Mouse (Mus musculus) forebrain, postnatal 0 days (tissue): ENCODE data around the gene Sema4d. TPM values are rescaled to one million over a fixed set of nuclear protein-coding genes. Genes with fewer than 3 reads are reported as not detected.
A peak's percentile ranks its signal among the peaks of the same experiment; 100 is the strongest.

Source experiments
- ATAC-seq: fragments of 200-750 bp; cut with Nextera tagmentation; 2 replicates; pipeline ENCODE4 v1.8.0; 2017; ENCODE audit warnings: mild to moderate bottlenecking, moderate library complexity
- DNase-seq: peaks from one replicate; pipeline ENCODE4 v3.0.0-alpha.2; 2015
- H3K27ac ChIP-seq: fragments of 300-500 bp; sonication (generic); 2 replicates; pipeline ENCODE4 v1.5.1; 2014; ENCODE audit warnings: low read depth, mild to moderate bottlenecking, antibody characterized with exemption, low read length, moderate library complexity, mixed read lengths
- H3K27me3 ChIP-seq: fragments of 300-500 bp; sonication (generic); 2 replicates; pipeline ENCODE4 v1.6.1; 2014; ENCODE audit warnings: mild to moderate bottlenecking, low read length, mixed read lengths; ENCODE audit not compliant: insufficient read depth
- H3K36me3 ChIP-seq: fragments of 300-500 bp; sonication (generic); 2 replicates; pipeline ENCODE4 v1.6.1; 2014; ENCODE audit warnings: mild to moderate bottlenecking, moderate library complexity; ENCODE audit not compliant: insufficient read depth
- H3K4me1 ChIP-seq: fragments of 300-500 bp; sonication (generic); 2 replicates; pipeline ENCODE4 v1.6.1; 2014; ENCODE audit warnings: antibody characterized with exemption; ENCODE audit not compliant: insufficient read depth
- H3K4me2 ChIP-seq: fragments of 300-500 bp; sonication (generic); 2 replicates; pipeline ENCODE4 v1.6.1; 2014; ENCODE audit warnings: low read depth, mild to moderate bottlenecking, moderate library complexity
- H3K4me3 ChIP-seq: fragments of 300-500 bp; sonication (generic); 2 replicates; pipeline ENCODE4 v1.5.1; 2014; ENCODE audit warnings: low read depth, low read length, mixed read lengths
- H3K9ac ChIP-seq: fragments of 300-500 bp; sonication (generic); 2 replicates; pipeline ENCODE4 v1.6.1; 2014; ENCODE audit warnings: mild to moderate bottlenecking
- H3K9me3 ChIP-seq: fragments of 300-500 bp; sonication (generic); 2 replicates; pipeline ENCODE4 v1.6.1; 2016; ENCODE audit warnings: low read length
- CTCF ChIP-seq: sonication (generic); IDR thresholded peaks from 2 replicates; pipeline ENCODE4 v1.5.1; 2016; ENCODE audit warnings: antibody characterized with exemption, control low read depth, low read depth
- WGBS: fragments of 180-500 bp; shearing (Covaris S2); extraction: QIAGEN DNeasy Blood & Tissue Kit; methylation state at CpG from one replicate; pipeline ENCODE4 v1.1.7; 2014; 5-methylcytosine and 5-hydroxymethylcytosine counted together
- polyA plus RNA-seq: library from polyadenylated mRNA; unstranded; fragments of >200 nt; fragmentation: Nextera tagmentation; extraction: Ambion mirVana; gene quantifications from 2 replicates; pipeline ENCODE4 v1.2.1, GENCODE M21; 2015
- total RNA-seq: library from RNA; depleted of rRNA; stranded (reverse); fragments of >200 nt; gene quantifications from 2 replicates; pipeline ENCODE4 v1.2.3, GENCODE M21; 2014

Gene Sema4d
- total and polyA plus RNA-seq, 2 experiments from 2014 or later, result 14.2 to 16.5 TPM

DNA sequence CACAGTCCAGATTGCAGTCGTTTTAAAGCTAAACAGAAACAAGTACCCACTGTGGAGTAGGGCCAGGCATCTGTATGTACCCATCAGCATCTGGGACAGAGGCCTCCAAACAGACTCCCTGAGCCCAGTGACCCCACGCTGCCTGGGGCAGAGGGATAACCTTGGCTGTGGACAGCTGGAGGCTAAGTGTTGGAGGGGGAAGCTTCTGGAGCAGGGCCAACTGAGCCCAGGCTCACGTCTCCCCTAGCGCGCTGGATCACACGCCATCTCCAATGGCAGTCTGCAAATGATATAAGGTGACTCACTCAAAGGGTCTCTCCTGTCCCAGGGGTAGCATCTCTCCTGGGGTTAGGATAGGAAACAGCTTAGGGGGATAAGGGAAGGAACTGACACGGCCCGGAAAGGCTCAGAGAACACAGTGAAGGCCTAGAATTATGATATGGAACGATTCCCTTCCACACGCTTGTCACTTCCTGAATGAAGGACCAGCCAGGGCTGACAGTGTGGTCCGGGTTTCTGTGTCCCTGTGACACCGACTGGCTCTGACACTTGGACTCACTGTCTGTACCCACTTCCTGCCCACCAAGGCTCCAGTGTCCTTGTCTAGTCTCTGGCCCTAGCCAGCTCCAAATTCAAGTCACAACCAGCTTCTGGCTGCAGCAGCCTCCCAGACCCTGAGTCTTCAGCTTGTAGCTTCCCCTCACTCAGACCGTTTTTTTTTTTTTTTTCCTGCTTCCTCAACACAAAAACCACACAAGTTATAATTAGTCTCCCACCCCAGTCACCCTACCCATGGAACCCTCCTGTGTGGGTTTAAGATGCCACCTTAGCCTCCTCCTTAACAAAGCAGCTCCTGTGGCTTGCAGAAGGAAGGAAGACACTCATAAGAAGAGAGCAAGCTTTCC, 57.3 kb downstream of the Sema4d start:
- Histone ChIP-seq H3K27ac (no peak overlapping the region), H3K4me1 (peaks cover 8% of the 10 kb centered on the region; the same call in 1 of the 2 replicates), H3K27me3 (no peaks in the 10 kb centered on the region), H3K4me2 (no peak overlapping the region), H3K9me3 (no peaks in the 10 kb centered on the region), H3K36me3 (no peaks in the 10 kb centered on the region), H3K4me3 (no peak overlapping the region), H3K9ac (no peak overlapping the region)
- WGBS, result 78% methylated on average over 13 of the region's 13 CpGs
- ATAC-seq, result no peak
- no peak for DNase-seq
- no peak for TF ChIP-seq CTCF

DNA sequence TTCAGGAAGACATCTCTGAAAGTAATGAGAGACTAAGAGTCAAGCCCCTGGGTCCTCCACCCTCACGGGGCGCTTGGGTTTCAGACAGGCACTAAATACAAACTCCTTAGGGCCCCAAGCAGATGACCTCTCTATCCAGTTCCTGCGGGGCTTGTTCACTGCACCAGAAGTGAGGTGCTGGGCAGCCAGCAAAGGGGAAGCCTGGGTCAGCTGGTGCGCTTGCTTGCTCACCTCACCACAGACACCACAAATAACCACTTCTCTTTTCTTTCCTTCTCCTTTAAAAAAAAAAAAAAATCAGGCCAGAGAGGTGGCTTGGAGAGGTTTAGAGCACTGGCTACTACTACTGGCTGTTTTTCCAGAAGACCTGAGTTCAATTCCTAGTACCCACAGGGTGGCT, 59.0 kb downstream of the Sema4d start:
- Histone ChIP-seq H3K27me3 (no peaks in the 10 kb centered on the region), H3K9me3 (no peaks in the 10 kb centered on the region), H3K4me2 (no peak overlapping the region), H3K36me3 (no peaks in the 10 kb centered on the region), H3K27ac (no peak overlapping the region), H3K9ac (no peak overlapping the region), H3K4me3 (no peak overlapping the region), H3K4me1 (peaks cover 8% of the 10 kb centered on the region; the same call in 1 of the 2 replicates)
- DNase-seq (no peak), ATAC-seq (no peak)
- WGBS, result 97% methylated on average over 4 of the region's 4 CpGs
- no peak for TF ChIP-seq CTCF

DNA sequence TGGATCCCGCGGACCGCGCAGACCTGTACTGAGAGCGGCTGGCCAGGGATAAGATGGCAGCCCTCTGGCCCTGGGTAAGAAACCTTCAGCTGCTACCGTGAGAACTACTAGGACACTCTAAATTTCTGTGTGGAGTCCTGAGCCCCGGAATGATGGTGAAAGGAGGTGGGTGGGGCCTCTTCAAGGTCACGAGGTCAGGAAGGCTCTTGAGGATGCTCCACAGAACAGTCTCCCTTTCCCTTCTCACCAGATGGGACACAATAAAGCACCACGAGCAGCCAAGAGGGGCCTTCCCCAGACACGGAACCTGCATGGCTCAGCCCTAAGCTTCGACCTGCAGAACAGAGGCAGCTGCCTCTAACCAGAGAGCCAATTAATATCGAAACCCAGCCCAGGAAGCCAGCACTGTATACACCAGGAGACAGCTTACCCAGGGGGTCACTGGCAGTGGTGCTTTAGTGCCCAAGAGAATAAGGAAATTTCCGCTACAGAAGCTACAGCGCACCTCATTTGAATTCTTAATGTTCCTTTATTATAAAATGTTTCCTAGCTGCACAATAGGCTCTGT, 61.4 kb downstream of the Sema4d start:
- Histone ChIP-seq H3K4me3 (no peak overlapping the region), H3K9me3 (no peaks in the 10 kb centered on the region), H3K27ac (0 out of 2 replicates have a peak overlapping the region, but pooled peaks have one; percentile 21), H3K36me3 (no peaks in the 10 kb centered on the region), H3K9ac (no peak overlapping the region; the same call in 1 of the 2 replicates), H3K27me3 (no peaks in the 10 kb centered on the region), H3K4me2 (no peak overlapping the region), H3K4me1 (peaks cover 8% of the 10 kb centered on the region; the same call in 1 of the 2 replicates)
- DNase-seq (no peak), ATAC-seq (peak; percentile 27; the same call in 1 of the 2 replicates)
- no peak for TF ChIP-seq CTCF
- WGBS, result 50% methylated on average over 14 of the region's 14 CpGs

DNA sequence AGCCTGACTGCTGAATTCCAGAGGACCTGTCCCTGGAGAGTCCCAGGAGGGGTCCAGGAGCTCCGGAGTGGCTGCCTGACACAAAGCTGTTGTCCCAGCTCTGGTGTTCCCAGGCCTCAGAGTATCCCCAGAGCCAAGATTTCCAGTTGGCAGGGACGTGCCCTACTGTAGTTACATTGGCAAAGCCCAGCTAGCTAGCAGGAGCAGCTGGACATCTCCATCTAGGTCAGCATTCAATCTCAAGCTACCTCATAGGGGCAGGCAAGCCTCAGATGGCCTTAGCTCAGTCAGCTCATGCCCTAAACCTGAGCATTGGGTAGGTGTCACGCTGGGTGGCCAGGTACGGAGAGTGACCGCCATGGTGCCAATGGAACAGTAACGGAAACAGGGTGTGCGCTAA, 62.1 kb downstream of the Sema4d start:
- Histone ChIP-seq H3K4me2 (no peak overlapping the region), H3K4me3 (no peak overlapping the region), H3K9ac (no peak overlapping the region), H3K27me3 (no peaks in the 10 kb centered on the region), H3K9me3 (no peaks in the 10 kb centered on the region), H3K27ac (0 out of 2 replicates have a peak overlapping the region, but pooled peaks have one; percentile 21), H3K4me1 (peaks cover 8% of the 10 kb centered on the region; the same call in 1 of the 2 replicates), H3K36me3 (no peaks in the 10 kb centered on the region)
- ATAC-seq (no peak), DNase-seq (peak; percentile 34)
- no peak for TF ChIP-seq CTCF
- WGBS, result 84% methylated on average over 7 of the region's 7 CpGs

DNA sequence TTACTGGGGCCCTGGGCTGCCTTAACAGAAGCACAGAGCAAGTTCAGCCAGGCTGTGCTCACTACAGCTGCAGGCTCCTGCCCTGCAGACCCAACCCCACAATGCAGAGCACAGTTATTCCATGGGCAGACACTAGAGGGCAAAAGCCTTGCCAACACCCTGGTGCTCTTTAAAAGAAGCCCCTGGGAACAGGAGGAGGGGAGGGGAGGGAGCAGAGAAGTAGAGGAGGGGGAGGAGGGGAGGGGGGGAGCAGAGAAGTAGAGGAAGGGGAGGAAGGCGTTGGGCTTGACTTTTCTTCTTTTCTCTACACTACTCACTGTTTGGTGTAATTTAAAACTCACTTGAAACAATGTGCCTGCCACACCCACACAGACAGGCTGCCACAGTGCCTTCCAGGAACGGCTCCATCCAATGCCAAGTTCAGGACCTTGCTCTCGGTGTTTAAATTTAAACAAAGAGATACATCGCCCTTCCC, 63.6 kb downstream of the Sema4d start:
- DNase-seq, result peak; percentile 35
- no peak overlapping the region for H3K4me2 ChIP-seq
- H3K4me3 ChIP-seq, result no peak overlapping the region
- TF ChIP-seq CTCF, result peak; percentile 60
- H3K9ac ChIP-seq, result no peak overlapping the region
- H3K36me3 ChIP-seq, result no peaks in the 10 kb centered on the region
- no peaks in the 10 kb centered on the region for H3K9me3 ChIP-seq
- no peaks in the 10 kb centered on the region for H3K27me3 ChIP-seq
- ATAC-seq, result peak; percentile 62; the same call in 1 of the 2 replicates
- 7% methylated on average over 4 of the region's 4 CpGs for WGBS
- H3K27ac ChIP-seq, result no peak overlapping the region
- peaks cover 8% of the 10 kb centered on the region; the same call in 1 of the 2 replicates for H3K4me1 ChIP-seq

DNA sequence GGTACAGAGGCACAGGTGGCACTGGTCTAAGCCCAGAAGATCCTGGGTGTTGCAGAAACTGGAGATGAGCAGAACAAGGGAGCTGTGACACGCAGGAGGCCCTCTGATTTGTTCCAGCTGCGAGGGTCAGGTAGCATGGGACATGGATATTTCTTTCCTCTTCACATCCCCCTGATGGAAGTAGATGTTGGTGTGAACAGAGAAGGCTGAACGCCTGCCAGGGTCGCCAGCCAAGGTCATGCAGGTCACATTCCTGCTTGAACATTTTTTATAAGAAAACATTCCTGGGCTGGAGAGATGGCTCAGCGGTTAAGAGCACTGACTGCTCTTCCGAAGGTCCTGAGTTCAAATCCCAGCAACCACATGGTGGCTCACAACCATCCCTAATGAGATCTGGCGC, 66.2 kb downstream of the Sema4d start:
- Histone ChIP-seq H3K4me1 (peaks cover 5% of the 10 kb centered on the region; the same call in 1 of the 2 replicates), H3K27ac (no peak overlapping the region), H3K9me3 (no peaks in the 10 kb centered on the region), H3K4me2 (no peak overlapping the region), H3K36me3 (no peaks in the 10 kb centered on the region), H3K27me3 (no peaks in the 10 kb centered on the region), H3K9ac (no peak overlapping the region), H3K4me3 (no peak overlapping the region)
- TF ChIP-seq CTCF, result no peak
- 91% methylated on average over 6 of the region's 7 CpGs for WGBS
- ATAC-seq, result no peak
- DNase-seq, result no peak
